8 mouse cellular contexts compared by ENCODE assay signal in genomic region chr7:75807460-75808304, GRCm38 (mm10). TPM values are rescaled to one million over a fixed set of nuclear protein-coding genes. Genes with fewer than 3 reads are reported as not detected.
A peak's percentile ranks its signal among the peaks of the same experiment; 100 is the strongest.
DNase-seq lines count a peak whose midpoint lies in the region; ATAC-seq and TF ChIP-seq lines count a peak whose summit lies in the region.

No protein-coding gene starts in this region.

- H3K4me3 ChIP-seq in gastrocnemius, adult 2 months: peak overlapping the region; percentile 13; the same call in 1 of the 2 replicates
- no peak overlapping the region for H3K4me3 ChIP-seq in stomach, postnatal 0 days (ENCODE audit: low read depth, low read length)

- peak; percentile 59 for TF ChIP-seq CTCF in gastrocnemius, adult 2 months (IDR thresholded peaks at IDR 0.05)
- peak; percentile 53 for TF ChIP-seq CTCF in stomach, postnatal 0 days (IDR thresholded peaks at IDR 0.05; ENCODE audit: low read depth)

- H3K9me3 ChIP-seq in stomach, postnatal 0 days (ENCODE audit: control insufficient read depth, low read length): no peaks in the 10 kb centered on the region

- WGBS in stomach, postnatal 0 days: 69% methylated on average over 17 of the region's 17 CpGs

- no peaks in the 10 kb centered on the region for H3K27me3 ChIP-seq in stomach, postnatal 0 days (ENCODE audit: control insufficient read depth, insufficient read depth, low read length)

- H3K4me1 ChIP-seq in stomach, postnatal 0 days (replicated peaks; ENCODE audit: control insufficient read depth, insufficient read depth): no peaks in the 10 kb centered on the region

- intact Hi-C loops in gastrocnemius, adult 2 months (cut with DNase I): no loop called here

- ATAC-seq in stomach, postnatal 0 days (ENCODE audit: low FRiP score, low TSS enrichment): peak; percentile 24; the same call in 1 of the 2 replicates
- ATAC-seq in monocyte, adult 5-6 weeks (replicated peaks; ENCODE audit: insufficient number of reproducible peaks, low FRiP score, low TSS enrichment, poor library complexity, severe bottlenecking): no peak

- H3K36me3 ChIP-seq in stomach, postnatal 0 days (ENCODE audit: control insufficient read depth, insufficient read depth, low read length): no peaks in the 10 kb centered on the region

- H3K27ac ChIP-seq in gastrocnemius, adult 2 months: peak overlapping the region; percentile 59
- no peak overlapping the region for H3K27ac ChIP-seq in stomach, postnatal 0 days (replicated peaks)

- TF ChIP-seq EP300 in stomach, postnatal 0 days (optimal IDR thresholded peaks at IDR 0.05): no peak

- no peak overlapping the region for H3K4me2 ChIP-seq in stomach, postnatal 0 days (replicated peaks; ENCODE audit: low read depth)

- H3K9ac ChIP-seq in stomach, postnatal 0 days (ENCODE audit: low read length): no peak overlapping the region

- peak; percentile 37 for DNase-seq in gastrocnemius, adult 2 months
- no peak for DNase-seq in gastrocnemius, postnatal 4 days (ENCODE audit: low spot score in 2 of 2)
- DNase-seq in thymus, postnatal 4 days: peak; percentile 46
- DNase-seq in thymus, adult 18-20 months: no peak
- DNase-seq in heart, adult 8-10 months (ENCODE audit: low spot score): peak; percentile 59
- DNase-seq in kidney, postnatal 4 days: peak; percentile 65 to 72
- DNase-seq in stomach, postnatal 0 days (ENCODE audit: low spot score): no peak

RNA-seq across cellular contexts. Expression of gene Klhl25, which starts 40.4 kb away (rescaled TPM):
- 1 to 10 TPM; 4.0 to 4.6 TPM for total RNA-seq in gastrocnemius, adult 2 months (2021)
- 1 to 10 TPM; 7.3 to 9.8 TPM for total RNA-seq in gastrocnemius, postnatal 4 days (2021)
- 1 to 10 TPM; 2.9 to 5.6 (median 3.8) TPM for total RNA-seq in heart, adult 8-10 months (2022)
- 8.0 and 8.2 TPM in 2 replicates for polyA plus RNA-seq in stomach, postnatal 0 days (2015; fragmentation: Nextera tagmentation; extraction: Ambion mirVana)
- 5.6 to 24.9 TPM (median 7.3 TPM) in 3 replicates for total RNA-seq in monocyte, adult 5-6 weeks (2017)

Comparison
In these comparisons a context has a peak if more than half of its experiments do, and no peak if none do; other contexts are left out.
1. DNase-seq: peak in gastrocnemius, adult 2 months (single experiment), thymus, postnatal 4 days (single experiment), heart, adult 8-10 months (single experiment) and kidney, postnatal 4 days (2 of 2); none in gastrocnemius, postnatal 4 days (0 of 2), thymus, adult 18-20 months (0 of 2) and stomach, postnatal 0 days (single experiment).